Mouse (Mus musculus): ENCODE results near the gene Higd2a. TPM values are rescaled to one million over a fixed set of nuclear protein-coding genes. Genes with fewer than 3 reads are reported as not detected.
A peak's percentile ranks its signal among the peaks of the same experiment; 100 is the strongest.
"Not testable (repeated sequence)": the region's sequence is repeated elsewhere in the genome, so short reads cannot be mapped to it uniquely, and the experiment has no call there.

The Higd2a gene
- total RNA-seq, 2 experiments from 2014 or later, result 148 to 150 TPM

DNA sequence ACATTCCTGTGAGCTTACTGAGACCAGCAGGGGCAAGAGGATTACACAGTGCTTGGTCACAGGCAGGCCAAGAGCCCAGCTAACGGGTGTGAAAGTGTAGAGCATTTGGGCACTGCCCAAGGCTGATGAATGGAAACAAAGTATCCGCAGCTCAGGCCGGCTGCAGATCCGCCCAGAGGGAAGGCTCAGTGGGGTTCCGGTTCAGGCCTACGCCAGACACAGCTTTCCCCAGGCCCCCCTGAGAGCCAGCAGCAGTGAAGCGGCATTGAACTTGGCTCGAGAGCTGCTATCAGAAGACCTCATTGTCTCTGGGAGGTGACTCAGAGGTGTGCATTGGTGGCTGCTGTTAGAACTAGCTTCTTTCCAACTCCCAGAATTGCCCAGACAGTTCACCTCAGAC is 18.7 kb downstream of the Higd2a start:
- peak overlapping the region; percentile 99 for H3K4me3 ChIP-seq
- no peak for TF ChIP-seq CTCF (IDR thresholded peaks at IDR 0.05)
- intact Hi-C loops (cut with DNase I), result loop anchor here (2.0 kb wide), 1 partner anchor 16 kb away; no protein-coding TSS in a partner anchor
- peak; percentile 67 for DNase-seq
- H3K27ac ChIP-seq, result peak overlapping the region; percentile 98

DNA sequence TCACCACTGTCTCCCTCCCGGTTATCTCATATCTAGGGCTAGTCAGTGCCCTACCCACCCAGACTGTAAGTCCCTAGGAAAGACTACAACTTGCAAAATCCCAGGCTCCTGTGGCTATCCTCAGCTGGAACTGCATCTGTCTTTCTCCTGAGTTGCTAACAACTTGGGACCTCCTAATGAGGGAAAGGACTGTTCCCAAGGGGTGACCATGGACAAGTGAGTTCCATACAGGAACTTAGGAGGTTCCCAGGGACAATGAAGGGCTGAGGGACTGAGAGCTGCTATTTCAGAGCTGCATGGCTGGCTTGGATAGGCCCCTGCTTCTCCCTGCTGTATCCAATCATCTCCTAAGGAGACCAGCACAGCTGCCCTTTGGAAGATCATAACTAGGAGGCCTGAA is 19.3 kb downstream of the Higd2a start:
- peak overlapping the region; percentile 99 for H3K4me3 ChIP-seq
- TF ChIP-seq CTCF (IDR thresholded peaks at IDR 0.05), result no peak
- intact Hi-C loops (cut with DNase I), result loop anchor here (2.0 kb wide), 1 partner anchor 16 kb away; no protein-coding TSS in a partner anchor
- peak overlapping the region; percentile 98 for H3K27ac ChIP-seq
- DNase-seq, result no peak

DNA sequence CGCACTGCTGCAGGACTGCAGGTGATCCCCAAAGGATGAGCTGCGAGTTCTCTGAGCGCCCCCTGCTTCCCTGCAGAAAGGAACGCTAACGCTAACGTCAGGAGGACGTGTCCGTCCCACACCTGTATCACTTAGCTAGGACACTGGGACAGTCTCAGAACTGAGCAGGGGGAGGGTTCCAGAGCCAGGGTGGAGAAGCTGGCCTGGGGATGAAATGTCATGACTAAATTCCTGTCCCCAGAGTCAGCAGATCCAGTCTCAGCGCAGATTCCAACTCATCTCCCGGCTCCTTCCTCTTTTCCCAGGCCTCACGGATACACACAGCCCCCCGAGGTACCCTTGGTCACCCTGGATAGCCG is 20.6 kb downstream of the Higd2a start:
- TF ChIP-seq CTCF (IDR thresholded peaks at IDR 0.05), result no peak
- peak overlapping the region; percentile 98 for H3K27ac ChIP-seq
- intact Hi-C loops (cut with DNase I), result loop anchor here (5.0 kb wide), 1 partner anchor 82 kb away; the partner anchor contains the start of gene Rnf44
- DNase-seq, result peak; percentile 67
- H3K4me3 ChIP-seq, result peak overlapping the region; percentile 99

DNA sequence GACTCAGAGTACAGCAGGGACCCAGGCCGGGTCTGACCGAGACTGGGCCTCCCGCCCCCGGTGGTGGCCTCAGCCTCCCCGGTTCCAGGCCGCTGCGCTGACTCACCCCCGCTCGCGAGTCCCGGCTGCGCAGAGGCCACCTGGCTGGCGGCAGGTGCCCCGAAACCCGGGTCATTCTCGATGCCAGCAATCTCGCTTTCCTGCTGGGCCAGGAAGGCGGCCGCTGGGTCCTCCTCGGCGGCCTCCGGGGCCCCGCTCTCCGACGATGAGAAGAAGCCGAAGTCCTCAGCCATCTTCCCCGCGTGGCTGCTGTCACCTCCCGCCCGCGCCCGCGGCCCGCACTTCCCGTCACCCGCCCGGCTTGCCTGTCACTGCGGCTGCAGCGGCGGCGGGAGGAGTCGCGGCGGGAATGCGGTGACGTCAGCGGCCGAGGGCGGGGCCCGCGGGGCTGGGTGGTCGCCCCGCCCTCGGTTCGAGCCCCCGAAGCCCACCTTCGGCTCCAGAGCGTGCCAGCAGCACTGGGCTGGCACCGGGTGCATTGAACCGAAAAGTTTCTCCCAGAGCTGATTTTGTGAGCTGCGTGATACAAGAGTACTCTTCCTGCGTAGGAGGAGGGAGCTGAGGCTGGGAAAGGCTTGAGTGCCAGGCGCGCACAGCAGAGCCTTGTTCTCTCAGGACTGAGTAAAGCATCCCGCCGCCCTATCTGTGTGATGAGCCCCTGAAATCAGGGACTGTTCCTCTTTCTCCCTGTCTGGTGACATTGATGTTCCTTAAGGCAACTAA is 21.2 kb downstream of the Higd2a start, which contains the start of gene Cltb:
Gene Cltb, minus strand, starts transcription at position 373 of the 783 bp plus-strand sequence.
- peak within 1 kb of the TSS; percentile 99 for H3K4me3 ChIP-seq
- intact Hi-C loops (cut with DNase I), result loop anchor here (5.0 kb wide), 1 partner anchor 81 kb away; the partner anchor contains the start of gene Rnf44
- no peak for TF ChIP-seq CTCF (IDR thresholded peaks at IDR 0.05)
- DNase-seq, result peak; percentile 96
- peak within 1 kb of the TSS; percentile 98 for H3K27ac ChIP-seq

DNA sequence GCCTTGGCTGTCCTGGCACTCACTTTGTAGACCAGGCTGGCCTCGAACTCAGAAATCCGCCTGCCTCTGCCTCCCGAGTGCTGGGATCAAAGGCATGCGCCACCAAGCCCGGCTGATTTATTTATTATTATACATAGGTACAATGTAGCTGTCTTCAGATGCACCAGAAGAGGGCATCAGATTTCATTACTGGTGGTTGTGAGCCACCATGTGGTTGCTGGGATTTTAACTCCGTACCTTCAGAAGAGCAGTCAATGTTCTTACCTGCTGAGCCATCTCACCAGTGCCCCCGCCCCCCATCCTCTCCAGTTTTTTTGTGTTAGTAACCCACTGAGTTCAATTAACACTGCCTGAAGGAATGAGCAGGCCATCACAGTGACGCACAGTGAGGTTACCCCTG is 23.1 kb downstream of the Higd2a start:
- DNase-seq, H3K4me3 ChIP-seq, H3K27ac ChIP-seq: not testable (repeated sequence)
- intact Hi-C loops (cut with DNase I), result loop anchor here (5.0 kb wide), 1 partner anchor 79 kb away; the partner anchor contains the start of gene Rnf44
- peak; percentile 32 for TF ChIP-seq CTCF (IDR thresholded peaks at IDR 0.05)

DNA sequence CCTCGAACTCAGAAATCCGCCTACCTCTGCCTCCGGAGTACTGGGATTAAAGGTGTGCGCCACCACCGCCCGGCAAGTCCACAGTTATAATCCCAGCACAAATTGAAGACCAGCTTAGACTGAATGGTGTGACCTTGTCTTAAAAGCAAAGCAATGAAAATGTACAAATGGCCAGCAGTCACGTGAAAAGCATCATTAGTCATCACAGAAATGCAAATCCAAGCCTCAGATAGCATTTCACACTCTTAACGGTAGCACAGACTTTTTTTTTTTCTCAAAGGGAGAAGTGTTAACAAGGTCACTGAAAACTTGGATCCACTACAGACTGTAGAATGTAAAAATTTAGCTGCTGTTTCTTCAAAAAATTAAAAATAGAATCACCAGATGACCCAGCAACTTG is 26.3 kb downstream of the Higd2a start:
- intact Hi-C loops (cut with DNase I), result no loop called here
- DNase-seq, result no peak
- no peak overlapping the region for H3K4me3 ChIP-seq
- no peak for TF ChIP-seq CTCF (IDR thresholded peaks at IDR 0.05)
- no peak overlapping the region for H3K27ac ChIP-seq

DNA sequence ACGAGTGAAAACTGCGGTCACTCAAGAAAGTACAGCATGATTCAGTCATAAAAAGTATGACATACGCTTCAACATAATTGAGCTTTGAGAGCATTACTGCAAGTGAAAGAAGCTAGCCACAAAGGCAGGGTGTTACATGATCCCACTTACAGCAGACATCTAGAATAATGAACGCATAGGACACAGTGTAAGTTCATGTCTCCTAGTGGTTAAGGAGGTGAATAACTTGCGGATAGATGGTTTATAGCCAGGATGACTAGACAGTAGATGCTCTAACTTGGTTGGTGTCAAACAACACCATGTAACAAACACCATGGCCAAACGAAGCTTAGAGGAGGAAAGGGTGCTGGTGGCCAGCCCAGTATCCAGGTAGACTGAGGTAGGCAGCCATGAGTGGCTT is 27.0 kb downstream of the Higd2a start:
- DNase-seq, result no peak
- intact Hi-C loops (cut with DNase I), result no loop called here
- TF ChIP-seq CTCF (IDR thresholded peaks at IDR 0.05), result no peak
- Histone ChIP-seq H3K4me3 (no peak overlapping the region), H3K27ac (no peak overlapping the region)

DNA sequence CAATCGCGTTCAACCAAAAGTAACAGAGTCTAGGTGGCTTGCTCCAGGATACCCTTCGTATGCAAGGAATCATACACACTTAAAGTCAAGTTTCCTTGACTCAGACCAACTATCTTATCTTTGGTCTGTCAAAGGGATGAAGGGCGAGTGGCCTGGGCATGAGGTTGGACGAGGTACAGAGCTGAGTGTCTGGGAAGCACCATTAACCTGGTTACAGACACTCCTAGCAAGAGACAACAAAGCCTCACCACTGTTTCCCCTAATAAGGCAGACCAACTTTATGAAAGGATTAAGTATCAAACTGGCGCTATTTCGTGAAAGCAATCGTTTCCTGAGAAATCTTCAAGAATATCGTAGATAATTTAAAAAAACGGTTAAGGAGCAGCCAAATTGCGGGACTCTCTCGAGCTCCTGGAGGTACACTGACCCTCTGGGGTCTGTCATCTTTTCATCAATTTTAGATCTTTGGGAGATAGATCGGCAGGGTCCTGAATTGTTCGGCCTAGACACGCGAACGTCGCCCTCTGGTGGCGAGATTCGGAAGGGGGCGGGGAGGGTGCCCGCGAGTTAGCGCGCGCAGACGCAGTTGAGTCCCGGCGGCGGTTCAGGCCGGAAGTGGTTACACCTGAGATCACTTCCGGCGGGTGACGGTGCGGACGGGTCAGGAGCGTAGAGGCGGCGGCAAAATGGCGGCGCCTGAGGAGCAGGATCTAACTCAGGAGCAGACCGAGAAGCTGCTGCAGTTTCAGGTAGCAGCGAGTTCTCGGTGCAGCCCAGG is 31.3 kb downstream of the Higd2a start, which contains the start of gene Faf2:
Gene Faf2, plus strand, starts transcription at position 630 of the 778 bp plus-strand sequence.
- Histone ChIP-seq H3K27ac (peak within 1 kb of the TSS; percentile 98), H3K4me3 (peak within 1 kb of the TSS; percentile 96)
- TF ChIP-seq CTCF (IDR thresholded peaks at IDR 0.05), result no peak; the same call in 1 of the 2 replicates
- peak; percentile 98 for DNase-seq
- intact Hi-C loops (cut with DNase I), result loop anchor here (1.0 to 5.0 kb wide), 4 partner anchors 31 to 154 kb away; partner anchors contain the start of genes Higd2a, Nop16 and Thoc3

DNA sequence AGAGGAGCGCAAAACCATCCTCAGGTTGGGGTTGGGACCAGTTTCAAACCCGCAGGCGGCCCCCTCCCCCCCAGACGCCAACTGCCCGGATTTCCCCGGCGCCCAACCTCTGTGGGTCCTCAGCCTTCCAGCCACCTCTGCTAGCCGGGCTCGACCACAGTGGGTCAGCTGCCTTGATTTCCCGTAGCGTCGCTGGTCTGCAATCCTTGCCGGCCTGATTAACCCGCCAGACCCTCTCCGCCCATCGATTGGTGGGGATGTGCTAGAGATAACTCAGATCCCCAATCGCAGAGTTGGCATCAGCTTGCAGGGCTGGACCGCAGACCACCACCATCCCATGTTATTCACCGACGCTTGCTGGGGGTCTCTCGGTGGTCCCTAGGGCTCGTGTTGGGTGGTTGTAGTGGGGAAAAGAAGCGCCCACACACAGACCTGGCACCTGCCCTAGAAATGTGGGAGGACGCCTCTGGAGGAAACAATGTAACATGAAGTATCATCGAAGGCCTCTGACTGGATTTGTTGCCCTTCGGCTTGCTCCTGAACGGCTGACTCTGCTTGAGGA is 32.0 kb downstream of the Higd2a start:
- DNase-seq, result no peak
- peak overlapping the region; percentile 98 for H3K27ac ChIP-seq
- no peak for TF ChIP-seq CTCF (IDR thresholded peaks at IDR 0.05)
- peak overlapping the region; percentile 96 for H3K4me3 ChIP-seq
- intact Hi-C loops (cut with DNase I), result loop anchor here (1.0 to 5.0 kb wide), 4 partner anchors 32 to 155 kb away; partner anchors contain the start of genes Higd2a, Nop16 and Thoc3

DNA sequence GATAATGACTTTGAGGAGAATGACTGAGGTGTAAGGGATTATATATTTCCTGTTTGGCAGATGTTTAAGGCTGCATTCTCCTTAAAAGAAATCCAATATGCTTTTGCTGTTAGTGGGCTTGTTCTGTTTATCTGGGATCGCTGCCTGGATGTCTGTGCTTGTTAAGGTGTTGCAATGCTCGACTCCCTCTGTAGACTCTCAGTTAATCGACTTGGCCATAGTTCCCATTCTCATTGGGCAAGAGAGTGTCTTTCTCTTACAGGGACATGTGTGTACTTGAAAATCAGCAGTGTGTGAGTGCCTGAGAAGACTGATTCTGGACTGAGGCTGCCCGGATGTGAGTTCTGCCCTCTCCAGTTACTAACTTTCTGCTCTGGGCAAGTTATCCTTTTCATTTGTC is 39.1 kb downstream of the Higd2a start:
- H3K4me3 ChIP-seq, result no peak overlapping the region
- TF ChIP-seq CTCF (IDR thresholded peaks at IDR 0.05), result no peak
- peak overlapping the region; percentile 46; the same call in 1 of the 2 replicates for H3K27ac ChIP-seq
- intact Hi-C loops (cut with DNase I), result no loop called here
- no peak for DNase-seq

DNA sequence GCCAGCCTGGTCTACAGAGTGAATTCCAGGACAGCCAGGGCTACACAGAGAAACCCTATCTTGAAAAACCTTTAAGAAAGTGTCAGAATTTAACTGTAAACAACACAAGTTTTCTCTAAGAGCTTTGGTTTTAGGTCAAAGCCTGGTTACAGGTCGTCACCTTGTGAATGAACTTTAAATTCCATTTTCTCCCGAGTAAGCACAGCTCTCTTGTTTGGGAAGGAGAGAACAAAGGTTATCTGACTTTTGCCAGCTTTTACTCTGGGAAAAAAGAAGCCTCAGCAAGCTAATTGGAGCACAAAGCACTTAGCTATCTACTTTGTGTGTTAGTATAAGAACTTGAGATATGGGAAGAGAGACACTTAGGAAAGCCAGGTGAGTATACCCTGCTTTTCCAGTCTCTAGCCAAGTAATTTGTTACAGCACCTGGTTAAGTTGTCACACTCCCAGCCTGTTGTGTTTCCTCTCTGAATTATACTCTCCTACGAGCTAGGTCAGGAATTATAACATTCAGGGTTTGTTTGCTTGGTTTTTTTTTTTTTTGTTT is 42.8 kb downstream of the Higd2a start:
- no peak overlapping the region for H3K27ac ChIP-seq
- no peak for TF ChIP-seq CTCF (IDR thresholded peaks at IDR 0.05)
- DNase-seq, result no peak
- intact Hi-C loops (cut with DNase I), result no loop called here
- H3K4me3 ChIP-seq, result no peak overlapping the region

DNA sequence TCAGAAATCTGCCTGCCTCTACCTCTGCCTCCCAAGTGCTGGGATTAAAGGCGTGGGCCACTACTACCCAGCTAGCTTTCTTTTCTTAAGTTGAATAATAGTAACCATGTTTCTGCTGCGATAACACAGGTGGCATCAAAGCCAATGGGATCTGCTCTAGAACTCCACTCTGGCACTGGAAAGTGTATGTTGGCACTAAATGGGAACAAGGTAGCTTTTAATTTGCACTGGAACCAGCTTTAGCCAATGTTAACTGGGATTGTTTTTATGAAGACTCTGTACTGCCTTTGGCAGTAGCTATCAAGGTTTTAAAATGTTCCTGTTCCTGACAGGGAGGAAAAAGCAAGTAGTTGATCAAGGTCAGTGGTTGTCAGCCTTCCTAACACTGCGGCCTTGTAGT is 45.0 kb downstream of the Higd2a start:
- intact Hi-C loops (cut with DNase I), result no loop called here
- no peak overlapping the region for H3K4me3 ChIP-seq
- no peak for DNase-seq
- TF ChIP-seq CTCF (IDR thresholded peaks at IDR 0.05), result no peak
- no peak overlapping the region for H3K27ac ChIP-seq

Small RNA genes within 50 kb of the gene (microRNA-seq; reads per million reads assigned to microRNA genes)
- gene Gm24195, result not detected

Other genes with a start within 250 kb of the Higd2a start
- gene Cplx2, start 218.9 kb upstream of the Higd2a start, total RNA-seq (2021), result under 1 TPM; 0.46 to 0.84 TPM
- 10 to 100 TPM; 14.7 to 16.5 TPM for gene Thoc3, start 121.4 kb upstream of the Higd2a start, total RNA-seq (2021)
- gene Simc1, start 86.4 kb upstream of the Higd2a start, total RNA-seq (2021), result 1 to 10 TPM; 2.6 to 3.6 TPM
- gene 4833439L19Rik, start 24.8 kb upstream of the Higd2a start, total RNA-seq (2021), result 100 to 1,000 TPM; 192 to 200 TPM
- 1 to 10 TPM; 2.0 to 3.2 TPM for gene Arl10, start 15.2 kb upstream of the Higd2a start, total RNA-seq (2021)
- 10 to 100 TPM; 16.2 to 20.5 TPM for gene Nop16, start 117 bp upstream of the Higd2a start, total RNA-seq (2021)
- 100 to 1,000 TPM; 130 to 160 TPM for gene Cltb, start 21.1 kb downstream of the Higd2a start, total RNA-seq (2021)
- 10 to 100 TPM; 11.1 to 16.8 TPM for gene Faf2, start 31.6 kb downstream of the Higd2a start, total RNA-seq (2021)
- 10 to 100 TPM; 23.3 to 34.1 TPM for gene Rnf44, start 103.7 kb downstream of the Higd2a start, total RNA-seq (2021)
- not detected for gene Cdhr2, start 111.3 kb downstream of the Higd2a start, total RNA-seq (2021)
- not detected for gene Gprin1, start 159.7 kb downstream of the Higd2a start, total RNA-seq (2021)
- gene Sncb, start 176.4 kb downstream of the Higd2a start, total RNA-seq (2021), result not detected
- gene Eif4e1b, start 193.8 kb downstream of the Higd2a start, total RNA-seq (2021), result not detected
- gene Tspan17, start 199.2 kb downstream of the Higd2a start, total RNA-seq (2021), result 10 to 100 TPM; 15.3 to 25.3 TPM

All from gastrocnemius, adult 2 months (tissue).